Mouse (Mus musculus): ENCODE results near the gene Etl4.

DNA sequence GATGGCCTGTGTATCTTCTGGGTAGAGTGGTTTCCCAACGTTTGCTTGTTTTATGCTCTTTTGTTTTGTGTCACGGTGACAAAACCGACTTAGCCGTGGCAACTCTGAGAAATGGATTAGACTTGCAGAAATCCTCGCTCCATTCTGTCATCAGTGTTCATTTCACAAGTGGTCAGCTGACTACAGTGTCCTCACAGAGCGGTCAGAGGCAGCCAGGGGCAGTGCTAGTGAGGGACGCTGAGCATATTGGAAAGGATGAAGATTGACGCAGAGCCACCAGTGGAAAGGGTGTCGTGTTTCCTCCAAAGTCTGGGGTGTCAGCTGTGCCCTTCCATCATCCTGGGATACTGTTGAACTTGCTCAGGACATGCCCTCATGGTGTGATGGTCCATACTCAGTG, 733.2 kb downstream of the Etl4 start:
- TF ChIP-seq CTCF (IDR thresholded peaks at IDR 0.05; ENCODE audit: low read depth) (no peak), EP300 (IDR thresholded peaks at IDR 0.05; ENCODE audit: low read depth) (no peak)

All from heart, postnatal 0 days (tissue).